Mouse (Mus musculus): ENCODE measurements around the gene Ifit1bl2. TPM values are rescaled to one million over a fixed set of nuclear protein-coding genes. Genes with fewer than 3 reads are reported as not detected.

The Ifit1bl2 gene
- polyA plus RNA-seq, 1 experiment from 2014 or later = not detected

DNA sequence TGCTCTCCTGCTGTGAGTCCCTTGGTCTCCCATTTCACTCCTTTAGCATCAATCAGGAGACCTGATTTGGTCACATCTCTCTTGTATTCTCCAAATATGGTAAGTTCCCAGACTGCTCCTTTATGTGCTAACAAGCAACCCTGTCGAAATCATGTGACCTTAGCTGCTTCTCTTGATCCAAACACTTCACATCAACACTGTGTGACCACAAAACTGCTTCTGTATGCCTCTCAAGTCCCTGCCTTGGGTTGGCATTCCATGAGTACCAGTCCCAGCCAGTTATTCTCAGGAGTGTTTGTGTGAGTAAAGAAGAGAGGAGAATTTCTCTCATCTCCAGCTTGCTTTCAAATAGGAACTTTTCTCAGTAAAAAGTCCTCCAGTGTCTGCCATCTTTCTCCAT lies 63.4 kb downstream of the Ifit1bl2 start:
- no peak overlapping the region for H3K4me3 ChIP-seq
- no peaks in the 10 kb centered on the region for H3K9me3 ChIP-seq (replicated peaks)
- no peak overlapping the region for H3K9ac ChIP-seq
- no peak for ATAC-seq
- H3K27me3 ChIP-seq (replicated peaks) = no peaks in the 10 kb centered on the region
- H3K27ac ChIP-seq = no peak overlapping the region
- H3K4me1 ChIP-seq = no peaks in the 10 kb centered on the region
- H3K4me2 ChIP-seq = no peak overlapping the region
- H3K36me3 ChIP-seq = 0 out of 2 replicates have a peak, but pooled peaks cover 2% of the 10 kb centered on the region
- 44% methylated on average over 1 of the region's 1 CpGs for WGBS (ENCODE audit: insufficient replicate concordance)

DNA sequence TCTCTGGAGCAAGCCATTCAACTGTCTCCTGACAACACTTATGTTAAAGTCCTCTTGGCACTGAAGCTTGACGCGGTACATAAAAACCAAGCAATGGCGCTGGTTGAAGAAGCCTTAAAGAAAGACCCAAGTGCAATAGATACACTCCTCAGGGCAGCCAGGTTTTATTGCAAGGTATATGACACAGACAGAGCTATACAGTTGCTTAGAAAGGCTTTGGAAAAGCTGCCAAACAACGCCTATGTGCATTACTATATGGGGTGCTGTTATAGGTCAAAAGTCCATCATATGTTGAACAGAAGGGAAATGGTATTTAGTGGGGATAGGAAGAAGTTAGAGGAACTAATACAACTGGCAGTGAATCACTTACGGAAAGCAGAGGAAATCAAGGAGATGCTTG lies 66.9 kb downstream of the Ifit1bl2 start:
- Histone ChIP-seq H3K27me3 (replicated peaks) (no peaks in the 10 kb centered on the region), H3K9me3 (replicated peaks) (no peaks in the 10 kb centered on the region), H3K27ac (no peak overlapping the region), H3K4me1 (0 out of 2 replicates have a peak, but pooled peaks cover 5% of the 10 kb centered on the region), H3K36me3 (0 out of 2 replicates have a peak, but pooled peaks cover 2% of the 10 kb centered on the region), H3K4me3 (no peak overlapping the region), H3K4me2 (no peak overlapping the region), H3K9ac (no peak overlapping the region)
- ATAC-seq = no peak
- 79% methylated on average over 5 of the region's 5 CpGs for WGBS (ENCODE audit: insufficient replicate concordance)

DNA sequence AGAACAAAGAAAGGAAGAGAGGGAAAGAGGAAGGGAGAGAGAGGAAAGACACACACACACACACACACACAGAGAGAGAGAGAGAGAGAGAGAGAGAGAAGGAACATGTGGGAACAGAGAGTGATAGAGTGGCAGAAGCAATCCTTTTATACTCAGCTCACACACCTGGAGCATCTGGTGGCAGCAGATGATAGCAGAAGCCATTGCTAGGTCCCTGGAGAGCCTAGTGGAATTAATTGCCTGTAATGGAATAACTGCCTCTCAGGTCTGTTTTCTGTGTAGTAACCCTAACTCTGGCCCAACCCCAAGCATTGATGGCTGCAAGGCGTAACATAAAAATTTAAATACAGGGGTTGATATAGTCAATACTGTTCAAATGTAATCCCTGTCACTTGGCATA lies 69.5 kb downstream of the Ifit1bl2 start:
- Histone ChIP-seq H3K9ac (no peak overlapping the region), H3K27me3 (replicated peaks) (no peaks in the 10 kb centered on the region), H3K27ac (no peak overlapping the region), H3K36me3 (0 out of 2 replicates have a peak, but pooled peaks cover 2% of the 10 kb centered on the region), H3K4me3 (no peak overlapping the region), H3K9me3 (replicated peaks) (no peaks in the 10 kb centered on the region), H3K4me2 (no peak overlapping the region), H3K4me1 (0 out of 2 replicates have a peak, but pooled peaks cover 5% of the 10 kb centered on the region)
- 78% methylated on average over 1 of the region's 1 CpGs for WGBS (ENCODE audit: insufficient replicate concordance)
- no peak for ATAC-seq

DNA sequence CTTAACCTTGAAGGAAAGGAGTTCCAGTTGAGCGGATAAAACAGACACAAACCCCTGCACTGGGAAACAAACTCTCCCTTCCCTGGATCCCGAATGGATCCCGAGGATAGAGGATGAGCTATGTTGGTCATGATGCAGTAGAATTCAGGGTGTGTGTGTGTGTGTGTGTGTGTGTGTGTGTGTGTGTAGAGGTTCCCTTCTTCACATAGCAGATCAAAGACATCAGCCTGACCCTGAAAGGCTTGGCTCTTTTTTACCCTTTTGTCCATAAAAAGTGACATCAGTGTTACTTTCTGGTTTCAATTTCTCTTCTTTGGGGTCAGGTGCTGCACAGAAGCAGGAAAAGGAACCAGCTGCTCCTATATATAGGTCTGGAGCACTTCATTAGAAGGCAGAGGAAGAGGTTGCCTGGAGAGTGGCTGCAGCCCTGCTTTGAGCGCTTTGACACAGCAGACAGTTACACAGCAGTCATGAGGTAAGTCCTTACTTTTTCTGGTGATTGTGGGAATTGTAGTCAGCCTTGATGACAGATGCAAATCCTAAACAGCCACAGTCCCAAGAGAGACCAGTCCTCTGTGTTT lies 70.6 kb downstream of the Ifit1bl2 start:
- ATAC-seq = no peak
- H3K36me3 ChIP-seq = 0 out of 2 replicates have a peak, but pooled peaks cover 2% of the 10 kb centered on the region
- H3K27me3 ChIP-seq (replicated peaks) = no peaks in the 10 kb centered on the region
- 63% methylated on average over 4 of the region's 4 CpGs for WGBS (ENCODE audit: insufficient replicate concordance)
- no peak overlapping the region for H3K4me3 ChIP-seq
- no peaks in the 10 kb centered on the region for H3K9me3 ChIP-seq (replicated peaks)
- no peak overlapping the region for H3K27ac ChIP-seq
- no peak overlapping the region for H3K4me2 ChIP-seq
- H3K4me1 ChIP-seq = 0 out of 2 replicates have a peak, but pooled peaks cover 5% of the 10 kb centered on the region
- H3K9ac ChIP-seq = no peak overlapping the region

DNA sequence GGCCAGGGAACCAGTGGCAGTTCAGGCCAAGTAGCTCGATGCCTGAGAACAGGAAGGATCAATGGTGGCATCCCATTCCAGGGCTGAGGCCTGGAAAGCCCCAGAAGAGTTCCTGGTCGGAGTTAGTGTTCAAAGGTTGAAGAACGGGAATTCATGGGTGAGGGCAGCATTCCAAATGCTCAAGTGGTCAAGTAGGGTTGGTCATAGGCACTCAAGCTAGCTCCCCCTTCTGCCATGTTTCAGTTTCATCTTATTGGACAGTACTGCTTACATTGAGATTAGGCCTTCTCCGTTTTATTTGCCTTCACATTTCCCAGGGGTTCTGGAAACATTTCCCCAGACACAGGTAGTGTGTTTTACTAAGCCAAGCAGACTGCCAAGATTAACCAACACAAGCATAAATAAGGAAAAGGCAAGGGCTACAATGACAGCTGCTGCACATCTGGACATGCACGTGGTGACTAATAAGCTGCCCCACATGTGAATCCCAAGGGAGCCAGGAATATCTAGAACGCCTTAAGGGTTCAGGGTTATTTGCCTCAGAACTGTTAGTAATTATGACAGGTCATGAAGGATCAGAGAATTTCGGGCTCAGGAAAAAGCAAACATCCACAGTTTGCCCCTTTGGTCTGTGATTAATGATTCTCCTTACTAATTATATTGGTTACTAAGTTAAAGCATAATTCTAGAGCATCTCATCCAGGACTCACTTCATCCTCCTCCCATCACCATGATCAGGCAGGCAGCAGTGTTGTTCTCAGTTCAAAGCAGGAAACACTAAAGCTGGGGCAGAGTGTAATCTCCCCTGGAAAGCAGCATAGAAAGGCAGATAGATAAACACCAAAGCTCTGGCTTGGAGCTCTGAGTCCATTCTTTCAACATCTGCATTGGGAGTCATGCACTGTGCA lies 71.3 kb downstream of the Ifit1bl2 start:
- Histone ChIP-seq H3K4me3 (no peak overlapping the region), H3K9ac (no peak overlapping the region), H3K4me1 (0 out of 2 replicates have a peak, but pooled peaks cover 5% of the 10 kb centered on the region), H3K9me3 (replicated peaks) (no peaks in the 10 kb centered on the region), H3K36me3 (0 out of 2 replicates have a peak, but pooled peaks cover 2% of the 10 kb centered on the region), H3K27me3 (replicated peaks) (no peaks in the 10 kb centered on the region), H3K27ac (no peak overlapping the region), H3K4me2 (no peak overlapping the region)
- ATAC-seq = no peak
- WGBS (ENCODE audit: insufficient replicate concordance) = 57% methylated on average over 7 of the region's 7 CpGs

Other genes with a start within 250 kb of the Ifit1bl2 start
- gene Ch25h, start 165.6 kb downstream of the Ifit1bl2 start, polyA plus RNA-seq (2016; fragmentation: Nextera tagmentation; extraction: Ambion mirVana) = 0.43 and 0.97 TPM in 2 replicates
- 33.4 and 35.0 TPM in 2 replicates for gene Lipa, start 113.3 kb downstream of the Ifit1bl2 start, polyA plus RNA-seq (2016; fragmentation: Nextera tagmentation; extraction: Ambion mirVana)
- 2.9 and 3.1 TPM in 2 replicates for gene Ifit2, start 90.0 kb downstream of the Ifit1bl2 start, polyA plus RNA-seq (2016; fragmentation: Nextera tagmentation; extraction: Ambion mirVana)
- gene Ifit3, start 57.2 kb downstream of the Ifit1bl2 start, polyA plus RNA-seq (2016; fragmentation: Nextera tagmentation; extraction: Ambion mirVana) = 0.60 and 0.69 TPM in 2 replicates
- 0.07 and 0.08 TPM in 2 replicates for gene Ifit1bl1, start 38.8 kb downstream of the Ifit1bl2 start, polyA plus RNA-seq (2016; fragmentation: Nextera tagmentation; extraction: Ambion mirVana)
- 0.14 TPM in 1 of 2 replicates, not detected in the other for gene Ifit3b, start 32.8 kb downstream of the Ifit1bl2 start, polyA plus RNA-seq (2016; fragmentation: Nextera tagmentation; extraction: Ambion mirVana)
- 0.26 and 0.51 TPM in 2 replicates for gene Ifit1, start 128 bp upstream of the Ifit1bl2 start, polyA plus RNA-seq (2016; fragmentation: Nextera tagmentation; extraction: Ambion mirVana)
- 10.9 and 11.7 TPM in 2 replicates for gene Slc16a12, start 106.5 kb upstream of the Ifit1bl2 start, polyA plus RNA-seq (2016; fragmentation: Nextera tagmentation; extraction: Ambion mirVana)
- 6.5 and 6.7 TPM in 2 replicates for gene Pank1, start 238.7 kb upstream of the Ifit1bl2 start, polyA plus RNA-seq (2016; fragmentation: Nextera tagmentation; extraction: Ambion mirVana)